In genomic region chr11:4133450-4133849, GRCm38 (mm10) we compare ENCODE assay signal across 10 mouse cellular contexts. TPM values are rescaled to one million over a fixed set of nuclear protein-coding genes. Genes with fewer than 3 reads are reported as not detected.
DNase-seq lines count a peak whose midpoint lies in the region; ATAC-seq and TF ChIP-seq lines count a peak whose summit lies in the region.
"Had no signal": no experiment of that assay in that cellular context is flagged by ENCODE, and none has a peak within 500 bp of the region (broad histone marks: within the 10 kb centered on the region; RNA-seq: fewer than 3 reads in every experiment).

No protein-coding gene starts in this region.

- CTCF ChIA-PET in Patski (lab: Charles Lee), result interaction anchor here (1.2 to 2.4 kb wide), 6 partner anchors 8 to 86 kb away, joined by 3 to 22 read pairs (median 10); partner anchors contain the start of gene Sec14l2

- H3K9me3 ChIP-seq in kidney, postnatal 0 days (replicated peaks; ENCODE audit: low read length), result no peaks in the 10 kb centered on the region
- peaks cover 3% of the 10 kb centered on the region; the same call in 1 of the 2 replicates for H3K9me3 ChIP-seq in kidney, embryonic 14.5 days (ENCODE audit: control insufficient read depth, low read length)
- peaks cover 4% of the 10 kb centered on the region for H3K9me3 ChIP-seq in CH12.LX (replicated peaks; ENCODE audit: low read length)
- H3K9me3 ChIP-seq in forebrain, embryonic 11.5 days (ENCODE audit: control insufficient read depth, low read length), result no peaks in the 10 kb centered on the region; the same call in 1 of the 2 replicates
- no peaks in the 10 kb centered on the region for H3K9me3 ChIP-seq in forebrain, embryonic 15.5 days

- in situ Hi-C loops in CH12.LX (cut with MboI; ENCODE audit: low pct_ligation_motif_present, low pct_unique_long_range_greater_than_20kb, low sequenced_read_pairs), result no loop called here
- in situ Hi-C loops in Patski (cut with MboI; ENCODE audit: low pct_unique_long_range_greater_than_20kb), result loop anchor here (10.0 kb wide), 1 partner anchor 301 kb away; no protein-coding TSS in a partner anchor

- H3K4me1 ChIP-seq in kidney, postnatal 0 days (replicated peaks; ENCODE audit: insufficient read depth, low read length), result peaks cover 12% of the 10 kb centered on the region
- peaks cover 7% of the 10 kb centered on the region; the same call in 1 of the 2 replicates for H3K4me1 ChIP-seq in kidney, embryonic 14.5 days (ENCODE audit: control insufficient read depth, insufficient read depth, low read length)
- H3K4me1 ChIP-seq in CH12.LX (ENCODE audit: control insufficient read depth in 1 of 2, insufficient read depth in 2 of 2), result peaks cover 20 to 37% of the 10 kb centered on the region in 2 experiments
- H3K4me1 ChIP-seq in forebrain, embryonic 11.5 days (replicated peaks; ENCODE audit: control insufficient read depth, insufficient read depth, low read length), result no peaks in the 10 kb centered on the region
- H3K4me1 ChIP-seq in forebrain, embryonic 15.5 days, result peaks cover 27% of the 10 kb centered on the region

- no peak for DNase-seq in kidney, postnatal 0 days (ENCODE audit: low spot score)
- DNase-seq in CH12.LX (ENCODE audit: extremely low read depth) (peak; percentile 44), Patski (ENCODE audit: low read depth, low spot score) (no peak)
- peak; percentile 73 for DNase-seq in naive thymus-derived CD4-positive, alpha-beta T cell, adult 2 months (ENCODE audit: low read depth)
- no peak for DNase-seq in forebrain, embryonic 11.5 days (ENCODE audit: low spot score)
- DNase-seq in layer of hippocampus, adult 18-20 months (ENCODE audit: low spot score in 2 of 2), result no peak
- DNase-seq: heart, postnatal 14 days; layer of hippocampus, postnatal 36 days had no signal

- no peaks in the 10 kb centered on the region for H3K27me3 ChIP-seq in kidney, postnatal 0 days (ENCODE audit: insufficient read depth, low read length)
- no peaks in the 10 kb centered on the region for H3K27me3 ChIP-seq in kidney, embryonic 14.5 days (ENCODE audit: control insufficient read depth, insufficient read depth, low read length)
- H3K27me3 ChIP-seq in CH12.LX (replicated peaks), result no peaks in the 10 kb centered on the region
- peaks cover 4% of the 10 kb centered on the region for H3K27me3 ChIP-seq in Patski
- H3K27me3 ChIP-seq in forebrain, embryonic 11.5 days (ENCODE audit: control insufficient read depth, insufficient read depth, low read length), result no peaks in the 10 kb centered on the region
- no peaks in the 10 kb centered on the region for H3K27me3 ChIP-seq in forebrain, embryonic 15.5 days

- POLR2A ChIA-PET in Patski (lab: Charles Lee), result no interaction called here

- H3K9ac ChIP-seq in kidney, postnatal 0 days (ENCODE audit: low read depth, low read length), result no peak overlapping the region
- H3K9ac ChIP-seq in kidney, embryonic 14.5 days (ENCODE audit: low read depth, low read length), result no peak overlapping the region
- no peak overlapping the region for H3K9ac ChIP-seq in CH12.LX (ENCODE audit: insufficient read depth, low read depth)
- no peak overlapping the region for H3K9ac ChIP-seq in forebrain, embryonic 11.5 days (ENCODE audit: low read length)
- H3K9ac ChIP-seq in forebrain, embryonic 15.5 days (replicated peaks), result no peak overlapping the region

- no peak overlapping the region for H3K4me2 ChIP-seq in kidney, postnatal 0 days (ENCODE audit: low read length)
- no peak overlapping the region for H3K4me2 ChIP-seq in kidney, embryonic 14.5 days (replicated peaks; ENCODE audit: low read depth, low read length)
- no peak overlapping the region for H3K4me2 ChIP-seq in CH12.LX (ENCODE audit: insufficient read depth, low read depth, poor library complexity, severe bottlenecking)
- no peak overlapping the region for H3K4me2 ChIP-seq in forebrain, embryonic 11.5 days (ENCODE audit: low read depth, low read length, severe bottlenecking)
- no peak overlapping the region for H3K4me2 ChIP-seq in forebrain, embryonic 15.5 days (replicated peaks)

- peaks cover 20% of the 10 kb centered on the region for H3K79me2 ChIP-seq in CH12.LX (replicated peaks; ENCODE audit: control insufficient read depth, extremely low read depth, insufficient read depth, poor library complexity, severe bottlenecking)

- H3K4me3 ChIP-seq in kidney, postnatal 0 days (replicated peaks; ENCODE audit: low read depth, low read length), result no peak overlapping the region
- H3K4me3 ChIP-seq in kidney, embryonic 14.5 days (ENCODE audit: low read length), result no peak overlapping the region
- H3K4me3 ChIP-seq in CH12.LX (replicated peaks in 1 of 3; ENCODE audit: low read depth in 2 of 3, low read length in 2 of 3, poor library complexity in 1 of 3), result no peak overlapping the region
- H3K4me3 ChIP-seq in forebrain, embryonic 11.5 days (ENCODE audit: low read depth, low read length), result no peak overlapping the region
- H3K4me3 ChIP-seq in forebrain, embryonic 15.5 days, result no peak overlapping the region

- WGBS in kidney, postnatal 0 days, result 56% methylated on average over 3 of the region's 3 CpGs
- WGBS in kidney, embryonic 14.5 days, result 56% methylated on average over 3 of the region's 3 CpGs
- 58% methylated on average over 3 of the region's 3 CpGs for WGBS in forebrain, embryonic 11.5 days
- 60% methylated on average over 3 of the region's 3 CpGs for WGBS in forebrain, embryonic 15.5 days

- peaks cover 5% of the 10 kb centered on the region; the same call in 1 of the 2 replicates for H3K36me3 ChIP-seq in kidney, postnatal 0 days (ENCODE audit: insufficient read depth, low read length)
- peaks cover 6% of the 10 kb centered on the region; the same call in 1 of the 2 replicates for H3K36me3 ChIP-seq in kidney, embryonic 14.5 days (ENCODE audit: control insufficient read depth, insufficient read depth, low read length)
- H3K36me3 ChIP-seq in CH12.LX (replicated peaks in 1 of 2; ENCODE audit: control insufficient read depth in 1 of 2, insufficient read depth in 1 of 2, low read length in 1 of 2), result peaks cover 6 to 21% of the 10 kb centered on the region in 2 experiments
- no peaks in the 10 kb centered on the region for H3K36me3 ChIP-seq in forebrain, embryonic 11.5 days (ENCODE audit: control insufficient read depth, insufficient read depth, low read length)
- peaks cover 4% of the 10 kb centered on the region; the same call in 1 of the 2 replicates for H3K36me3 ChIP-seq in forebrain, embryonic 15.5 days

- dilution Hi-C loops in CH12.LX (cut with MboI; ENCODE audit: extremely low pct_ligation_motif_present, extremely low pct_unique_long_range_greater_than_20kb, low sequenced_read_pairs), result no loop called here

- peak; percentile 48 for TF ChIP-seq RAD21 in CH12.LX (IDR thresholded peaks at IDR 0.05; ENCODE audit: low read depth, low read length)

- TF ChIP-seq POLR2A in CH12.LX (IDR thresholded peaks at IDR 0.05; ENCODE audit: low read depth, low read length), result no peak

- no peak for TF ChIP-seq EP300 in CH12.LX (IDR thresholded peaks at IDR 0.05; ENCODE audit: low read length)

- peak; percentile 62 for TF ChIP-seq CTCF in kidney, postnatal 0 days (IDR thresholded peaks at IDR 0.05; ENCODE audit: low read depth)
- TF ChIP-seq CTCF in CH12.LX (conservative IDR thresholded peaks at IDR 0.05 in 1 of 2, IDR thresholded peaks at IDR 0.05 in 1 of 2; ENCODE audit: low read depth in 2 of 2, low read length in 2 of 2), result peak; percentile 59 to 68
- TF ChIP-seq CTCF in Patski (IDR thresholded peaks at IDR 0.05), result peak; percentile 73

- ATAC-seq in kidney, postnatal 0 days (replicated peaks; ENCODE audit: low FRiP score, low read depth), result no peak
- no peak for ATAC-seq in kidney, embryonic 14.5 days (ENCODE audit: low FRiP score, low TSS enrichment)
- ATAC-seq in Patski, result no peak
- ATAC-seq in forebrain, embryonic 11.5 days (replicated peaks; ENCODE audit: low FRiP score), result no peak
- ATAC-seq in forebrain, embryonic 15.5 days (replicated peaks), result no peak

- no peak overlapping the region for H3K27ac ChIP-seq in kidney, postnatal 0 days
- H3K27ac ChIP-seq in kidney, embryonic 14.5 days (ENCODE audit: low read depth, low read length), result no peak overlapping the region
- H3K27ac ChIP-seq in CH12.LX (ENCODE audit: insufficient read depth, low read depth), result no peak overlapping the region
- no peak overlapping the region for H3K27ac ChIP-seq in forebrain, embryonic 11.5 days (ENCODE audit: low read depth, low read length)
- H3K27ac ChIP-seq in forebrain, embryonic 15.5 days (replicated peaks), result no peak overlapping the region

RNA-seq across cellular contexts. Expression of gene Rnf215, which starts 1.6 kb away (rescaled TPM):
- polyA plus RNA-seq in kidney, postnatal 0 days (2015; fragmentation: Nextera tagmentation; extraction: Ambion mirVana), result 29.8 and 30.9 TPM in 2 replicates
- 21.0 and 28.3 TPM in 2 replicates for polyA plus RNA-seq in kidney, embryonic 14.5 days (2014; fragmentation: Nextera tagmentation; extraction: Ambion mirVana)
- total RNA-seq in CH12.LX (2012; rRNA removed) (24.8 and 25.0 TPM in 2 replicates), CH12.LX (2014; rRNA removed) (14.9 and 18.2 TPM in 2 replicates)
- polyA plus RNA-seq in CH12.LX (2012; ENCODE audit: insufficient read length, low read depth) (22.5 and 24.3 TPM in 2 replicates), Patski (2021) (31.8 TPM)
- polyA plus RNA-seq in forebrain, embryonic 11.5 days (2014; fragmentation: Nextera tagmentation; extraction: Ambion mirVana), result 25.0 and 31.4 TPM in 2 replicates
- polyA plus RNA-seq in forebrain, embryonic 15.5 days (2015; fragmentation: Nextera tagmentation; extraction: Ambion mirVana), result 47.2 and 49.7 TPM in 2 replicates
- total RNA-seq in layer of hippocampus, adult 18-20 months (2021), result 10 to 100 TPM; 27.1 to 27.5 TPM

RNA-seq across cellular contexts. Expression of gene Sec14l2, which starts 10.2 kb away (rescaled TPM):
- polyA plus RNA-seq in kidney, postnatal 0 days (2015; fragmentation: Nextera tagmentation; extraction: Ambion mirVana), result 1.3 and 1.4 TPM in 2 replicates
- polyA plus RNA-seq in kidney, embryonic 14.5 days (2014; fragmentation: Nextera tagmentation; extraction: Ambion mirVana), result 1.1 and 1.2 TPM in 2 replicates
- total RNA-seq in CH12.LX (2012; rRNA removed) (21.5 and 26.1 TPM in 2 replicates), CH12.LX (2014; rRNA removed) (21.9 and 24.2 TPM in 2 replicates)
- polyA plus RNA-seq in CH12.LX (2012; ENCODE audit: insufficient read length, low read depth) (16.7 and 19.0 TPM in 2 replicates), Patski (2021) (23.6 TPM)
- 2.1 TPM in 2 replicates for polyA plus RNA-seq in forebrain, embryonic 11.5 days (2014; fragmentation: Nextera tagmentation; extraction: Ambion mirVana)
- polyA plus RNA-seq in forebrain, embryonic 15.5 days (2015; fragmentation: Nextera tagmentation; extraction: Ambion mirVana), result 1.5 and 2.4 TPM in 2 replicates
- 10 to 100 TPM; 57.7 to 61.3 TPM for total RNA-seq in layer of hippocampus, adult 18-20 months (2021)

RNA-seq across cellular contexts. Expression of gene Ccdc157, which starts 26.6 kb away (rescaled TPM):
- 5.9 and 6.0 TPM in 2 replicates for polyA plus RNA-seq in kidney, postnatal 0 days (2015; fragmentation: Nextera tagmentation; extraction: Ambion mirVana)
- polyA plus RNA-seq in kidney, embryonic 14.5 days (2014; fragmentation: Nextera tagmentation; extraction: Ambion mirVana), result 4.3 and 6.8 TPM in 2 replicates
- 4.2 and 4.4 TPM in 2 replicates for total RNA-seq in CH12.LX (2012; rRNA removed)
- total RNA-seq in CH12.LX (2014; rRNA removed), result 2.3 and 2.6 TPM in 2 replicates
- 3.9 and 4.0 TPM in 2 replicates for polyA plus RNA-seq in CH12.LX (2012; ENCODE audit: insufficient read length, low read depth)
- polyA plus RNA-seq in Patski (2021), result 17.3 TPM
- polyA plus RNA-seq in forebrain, embryonic 11.5 days (2014; fragmentation: Nextera tagmentation; extraction: Ambion mirVana), result 5.3 and 5.9 TPM in 2 replicates
- polyA plus RNA-seq in forebrain, embryonic 15.5 days (2015; fragmentation: Nextera tagmentation; extraction: Ambion mirVana), result 6.7 and 6.9 TPM in 2 replicates
- total RNA-seq in layer of hippocampus, adult 18-20 months (2021), result 10 to 100 TPM; 10.4 to 11.7 TPM

RNA-seq across cellular contexts. Expression of gene Sf3a1, which starts 26.7 kb away (rescaled TPM):
- 31.2 and 31.3 TPM in 2 replicates for polyA plus RNA-seq in kidney, postnatal 0 days (2015; fragmentation: Nextera tagmentation; extraction: Ambion mirVana)
- 55.7 and 72.5 TPM in 2 replicates for polyA plus RNA-seq in kidney, embryonic 14.5 days (2014; fragmentation: Nextera tagmentation; extraction: Ambion mirVana)
- total RNA-seq in CH12.LX (2012; rRNA removed) (46.5 and 56.9 TPM in 2 replicates), CH12.LX (2014; rRNA removed) (28.6 and 29.5 TPM in 2 replicates)
- polyA plus RNA-seq in CH12.LX (2012; ENCODE audit: insufficient read length, low read depth) (93.4 and 97.6 TPM in 2 replicates), Patski (2021) (45.2 TPM)
- polyA plus RNA-seq in forebrain, embryonic 11.5 days (2014; fragmentation: Nextera tagmentation; extraction: Ambion mirVana), result 107 and 108 TPM in 2 replicates
- 51.9 and 55.0 TPM in 2 replicates for polyA plus RNA-seq in forebrain, embryonic 15.5 days (2015; fragmentation: Nextera tagmentation; extraction: Ambion mirVana)
- total RNA-seq in layer of hippocampus, adult 18-20 months (2021), result 10 to 100 TPM; 72.7 TPM

RNA-seq across cellular contexts. Expression of gene Mtfp1, which starts 38.2 kb away (rescaled TPM):
- polyA plus RNA-seq in kidney, postnatal 0 days (2015; fragmentation: Nextera tagmentation; extraction: Ambion mirVana), result 18.6 and 19.9 TPM in 2 replicates
- 11.5 and 15.9 TPM in 2 replicates for polyA plus RNA-seq in kidney, embryonic 14.5 days (2014; fragmentation: Nextera tagmentation; extraction: Ambion mirVana)
- 30.0 and 41.0 TPM in 2 replicates for total RNA-seq in CH12.LX (2012; rRNA removed)
- total RNA-seq in CH12.LX (2014; rRNA removed), result 22.1 and 22.3 TPM in 2 replicates
- polyA plus RNA-seq in CH12.LX (2012; ENCODE audit: insufficient read length, low read depth), result 27.0 and 27.7 TPM in 2 replicates
- 15.1 TPM for polyA plus RNA-seq in Patski (2021)
- polyA plus RNA-seq in forebrain, embryonic 11.5 days (2014; fragmentation: Nextera tagmentation; extraction: Ambion mirVana), result 7.9 and 8.9 TPM in 2 replicates
- polyA plus RNA-seq in forebrain, embryonic 15.5 days (2015; fragmentation: Nextera tagmentation; extraction: Ambion mirVana), result 7.3 and 7.7 TPM in 2 replicates
- total RNA-seq in layer of hippocampus, adult 18-20 months (2021), result 100 to 1,000 TPM; 118 to 123 TPM

Comparison
In these comparisons a context has a peak if more than half of its experiments do, and no peak if none do; other contexts are left out.
1. DNase-seq: peak in CH12.LX (single experiment) and naive thymus-derived CD4-positive, alpha-beta T cell, adult 2 months (single experiment); none in kidney, postnatal 0 days (single experiment), Patski (single experiment), forebrain, embryonic 11.5 days (single experiment) and layer of hippocampus, adult 18-20 months (0 of 2).
2. Peak in every context shown above with its lines, with median percentiles within 50 percentile points of each other: CTCF ChIP-seq.